Mouse (Mus musculus) liver, embryonic 14.5 days (tissue): ENCODE measurements around the gene Gm11146.

Experiments
- CTCF ChIP-seq: IDR thresholded peaks from 2 replicates; pipeline ENCODE4 v1.5.1; 2016; ENCODE audit warnings: antibody characterized with exemption, low read depth, control low read depth
- EP300 ChIP-seq: IDR thresholded peaks from 2 replicates; pipeline ENCODE4 v1.6.1; 2016; ENCODE audit warnings: antibody characterized with exemption, low read depth

GRCm38 (mm10) chr16:77636497-77636896 lies 34.6 kb upstream of the Gm11146 start:
- TF ChIP-seq CTCF = no peak
- TF ChIP-seq EP300 = no peak
